Mouse (Mus musculus): ENCODE data around the gene Ubtf. TPM values are rescaled to one million over a fixed set of nuclear protein-coding genes. Genes with fewer than 3 reads are reported as not detected.

The Ubtf gene
- 100 to 1,000 TPM in 1 of 2 experiments, 10 to 100 TPM in 1; 91.7 to 103 TPM for total RNA-seq (2023)

GRCm38 (mm10) chr11:102319410-102319792 is at the start of gene Ubtf:
Gene Ubtf (minus strand): TSS chr11:102319742.

GRCm38 (mm10) chr11:102366103-102366502 is 46.6 kb upstream of the Ubtf start, which contains the start of gene Slc4a1:
Gene Slc4a1 (minus strand): TSS chr11:102366203.

GRCm38 (mm10) chr11:102296491-102297472 is 22.8 kb downstream of the Ubtf start, which contains the start of gene Atxn7l3:
Gene Atxn7l3 (minus strand): TSS chr11:102296631.

GRCm38 (mm10) chr11:102284501-102285094 is 34.9 kb downstream of the Ubtf start, which contains the start of gene Tmub2:
Gene Tmub2 (plus strand): TSS chr11:102284931.

GRCm38 (mm10) chr11:102268520-102269244 is 50.9 kb downstream of the Ubtf start, which contains the start of gene Asb16:
Gene Asb16 (plus strand): TSS chr11:102268743.

Other genes with a start within 250 kb of the Ubtf start
- not detected for gene Mpp2, start 231.2 kb downstream of the Ubtf start, total RNA-seq (2023)
- gene Ppy, start 218.4 kb downstream of the Ubtf start, total RNA-seq (2023): not detected
- not detected for gene Pyy, start 211.9 kb downstream of the Ubtf start, total RNA-seq (2023)
- not detected for gene Nags, start 174.2 kb downstream of the Ubtf start, total RNA-seq (2023)
- gene Tmem101, start 163.3 kb downstream of the Ubtf start, total RNA-seq (2023): 10 to 100 TPM in 1 of 2 experiments, 1 to 10 TPM in 1; 8.6 to 11.6 TPM
- 10 to 100 TPM; 46.7 to 51.0 TPM for gene Lsm12, start 134.4 kb downstream of the Ubtf start, total RNA-seq (2023)
- gene G6pc3, start 130.1 kb downstream of the Ubtf start, total RNA-seq (2023): 10 to 100 TPM; 29.8 to 33.5 TPM
- gene Hdac5, start 89.6 kb downstream of the Ubtf start, total RNA-seq (2023): 100 to 1,000 TPM; 181 to 190 TPM
- under 1 TPM; 0.21 to 0.47 TPM for gene BC030867, start 70.9 kb downstream of the Ubtf start, total RNA-seq (2023)
- not detected for gene Asb16, start 51.0 kb downstream of the Ubtf start, total RNA-seq (2023)
- gene Tmub2, start 34.8 kb downstream of the Ubtf start, total RNA-seq (2023): 10 to 100 TPM; 41.5 to 47.0 TPM
- gene Atxn7l3, start 23.1 kb downstream of the Ubtf start, total RNA-seq (2023): 10 to 100 TPM; 56.3 to 57.2 TPM
- under 1 TPM in 1 of 2 experiments, not detected in 1; 0.24 TPM for gene Slc4a1, start 46.5 kb upstream of the Ubtf start, total RNA-seq (2023)
- not detected for gene Rundc3a, start 73.7 kb upstream of the Ubtf start, total RNA-seq (2023)
- gene Slc25a39, start 88.2 kb upstream of the Ubtf start, total RNA-seq (2023): 10 to 100 TPM; 59.1 to 75.0 TPM
- 100 to 1,000 TPM; 535 to 541 TPM for gene Grn, start 110.6 kb upstream of the Ubtf start, total RNA-seq (2023)
- gene Fam171a2, start 127.9 kb upstream of the Ubtf start, total RNA-seq (2023): under 1 TPM in 1 of 2 experiments, not detected in 1; 0.52 TPM
- gene Itga2b, start 150.4 kb upstream of the Ubtf start, total RNA-seq (2023): 1 to 10 TPM; 3.6 to 5.5 TPM
- 10 to 100 TPM; 32.6 to 35.3 TPM for gene Gpatch8, start 236.7 kb upstream of the Ubtf start, total RNA-seq (2023)

Measured in monocyte, adult 59 days (primary cell).